Mouse (Mus musculus) c-Kit-negative CD71-positive TER-119-positive erythroid progenitor cells, embryonic 14.5 days (primary cell): ENCODE data around the gene Lrp2.

Experiments used
- DNase-seq: peaks from one replicate; pipeline ENCODE4 v3.0.0-alpha.2; 2013; ENCODE audit warnings: low read depth, low spot score

The Lrp2 gene

GRCm38 (mm10) chr2:69518307-69518706 is 67.6 kb downstream of the Lrp2 start:
- no peak for DNase-seq

- DNase-seq: no peak
These were observed 74.1 kb downstream of the Lrp2 start for GRCm38 (mm10) chr2:69511766-69512165.

- no peak for DNase-seq
These were observed 85.5 kb downstream of the Lrp2 start for GRCm38 (mm10) chr2:69500357-69500756.

- no peak for DNase-seq
These were observed 92.7 kb downstream of the Lrp2 start for GRCm38 (mm10) chr2:69493130-69493529.

- DNase-seq: no peak
These were observed 104.9 kb downstream of the Lrp2 start for GRCm38 (mm10) chr2:69480965-69481364.

- DNase-seq: no peak
These were observed 106.0 kb downstream of the Lrp2 start for GRCm38 (mm10) chr2:69479859-69480258.

GRCm38 (mm10) chr2:69476901-69477300 is 109.0 kb downstream of the Lrp2 start:
- DNase-seq: no peak

GRCm38 (mm10) chr2:69475177-69475576 is 110.7 kb downstream of the Lrp2 start:
- no peak for DNase-seq

- no peak for DNase-seq
These were observed 114.0 kb downstream of the Lrp2 start for GRCm38 (mm10) chr2:69471837-69472236.

- no peak for DNase-seq
These were observed 122.3 kb downstream of the Lrp2 start for GRCm38 (mm10) chr2:69463609-69464008.

- no peak for DNase-seq
These were observed 126.4 kb downstream of the Lrp2 start for GRCm38 (mm10) chr2:69459481-69459880.

GRCm38 (mm10) chr2:69451128-69451527 is 134.7 kb downstream of the Lrp2 start:
- DNase-seq: no peak

- DNase-seq: no peak
These were observed 137.3 kb downstream of the Lrp2 start for GRCm38 (mm10) chr2:69448581-69448980.

- DNase-seq: no peak
These were observed 139.9 kb downstream of the Lrp2 start for GRCm38 (mm10) chr2:69445896-69446472.

- DNase-seq: no peak
These were observed 144.2 kb downstream of the Lrp2 start for GRCm38 (mm10) chr2:69441656-69442055.

- DNase-seq: no peak
These were observed 157.7 kb downstream of the Lrp2 start for GRCm38 (mm10) chr2:69428116-69428515.

GRCm38 (mm10) chr2:69427141-69427540 is 158.7 kb downstream of the Lrp2 start:
- no peak for DNase-seq

GRCm38 (mm10) chr2:69426081-69426480 is 159.8 kb downstream of the Lrp2 start:
- no peak for DNase-seq

GRCm38 (mm10) chr2:69424829-69425228 is 161.0 kb downstream of the Lrp2 start:
- no peak for DNase-seq

GRCm38 (mm10) chr2:69418294-69418881 is 167.5 kb downstream of the Lrp2 start:
- no peak for DNase-seq

- no peak for DNase-seq
These were observed 170.8 kb downstream of the Lrp2 start for GRCm38 (mm10) chr2:69415070-69415469.

GRCm38 (mm10) chr2:69414539-69414938 is 171.3 kb downstream of the Lrp2 start:
- DNase-seq: no peak

- no peak for DNase-seq
These were observed 180.2 kb downstream of the Lrp2 start for GRCm38 (mm10) chr2:69405692-69406091.

- no peak for DNase-seq
These were observed 183.6 kb downstream of the Lrp2 start for GRCm38 (mm10) chr2:69402309-69402708.
